Mouse (Mus musculus): Measurements from ENCODE around the gene Rpl36a-ps1. TPM values are rescaled to one million over a fixed set of nuclear protein-coding genes. Genes with fewer than 3 reads are reported as not detected.
"Not testable (repeated sequence)": the region's sequence is repeated elsewhere in the genome, so short reads cannot be mapped to it uniquely, and the experiment has no call there.

Rpl36a-ps1 gene
- total RNA-seq (2021): 1 to 10 TPM; 1.0 to 4.2 TPM
- long read RNA-seq: 0 reads

- no peak for DNase-seq (ENCODE audit: low spot score in 2 of 2)
Measured at GRCm38 (mm10) chr14:98994218-98994617, at the start of gene Rpl36a-ps1. TSS of gene Rpl36a-ps1 (minus strand) at chr14:98994318.

- DNase-seq (ENCODE audit: low spot score in 2 of 2): no peak
Measured at GRCm38 (mm10) chr14:99043499-99043898, 49.4 kb upstream of the Rpl36a-ps1 start.

- no peak for DNase-seq (ENCODE audit: low spot score in 2 of 2)
Measured at GRCm38 (mm10) chr14:99041416-99041815, 47.3 kb upstream of the Rpl36a-ps1 start.

- DNase-seq (ENCODE audit: low spot score in 2 of 2): not testable (repeated sequence)
Measured at GRCm38 (mm10) chr14:99039308-99039707, 45.2 kb upstream of the Rpl36a-ps1 start.

- no peak for DNase-seq (ENCODE audit: low spot score in 2 of 2)
Measured at GRCm38 (mm10) chr14:99037703-99038102, 43.6 kb upstream of the Rpl36a-ps1 start.

GRCm38 (mm10) chr14:99036039-99036438 is 41.9 kb upstream of the Rpl36a-ps1 start:
- DNase-seq (ENCODE audit: low spot score in 2 of 2): no peak

- DNase-seq (ENCODE audit: low spot score in 2 of 2): not testable (repeated sequence)
Measured at GRCm38 (mm10) chr14:99034851-99035250, 40.7 kb upstream of the Rpl36a-ps1 start.

- no peak for DNase-seq (ENCODE audit: low spot score in 2 of 2)
Measured at GRCm38 (mm10) chr14:99032596-99032995, 38.5 kb upstream of the Rpl36a-ps1 start.

- DNase-seq (ENCODE audit: low spot score in 2 of 2): no peak
Measured at GRCm38 (mm10) chr14:99031337-99031873, 37.3 kb upstream of the Rpl36a-ps1 start.

GRCm38 (mm10) chr14:99029987-99030386 is 35.9 kb upstream of the Rpl36a-ps1 start:
- DNase-seq (ENCODE audit: low spot score in 2 of 2): no peak

GRCm38 (mm10) chr14:99022346-99023086 is 28.4 kb upstream of the Rpl36a-ps1 start:
- no peak for DNase-seq (ENCODE audit: low spot score in 2 of 2)

- no peak for DNase-seq (ENCODE audit: low spot score in 2 of 2)
Measured at GRCm38 (mm10) chr14:99019136-99019808, 25.2 kb upstream of the Rpl36a-ps1 start.

GRCm38 (mm10) chr14:99018691-99019090 is 24.6 kb upstream of the Rpl36a-ps1 start:
- DNase-seq (ENCODE audit: low spot score in 2 of 2): no peak

GRCm38 (mm10) chr14:99010920-99011313 is 16.8 kb upstream of the Rpl36a-ps1 start:
- DNase-seq (ENCODE audit: low spot score in 2 of 2): no peak

GRCm38 (mm10) chr14:99010224-99010919 is 16.3 kb upstream of the Rpl36a-ps1 start:
- no peak for DNase-seq (ENCODE audit: low spot score in 2 of 2)

- no peak for DNase-seq (ENCODE audit: low spot score in 2 of 2)
Measured at GRCm38 (mm10) chr14:98992482-98992881, 1.6 kb downstream of the Rpl36a-ps1 start.

- no peak for DNase-seq (ENCODE audit: low spot score in 2 of 2)
Measured at GRCm38 (mm10) chr14:98990636-98991035, 3.5 kb downstream of the Rpl36a-ps1 start.

GRCm38 (mm10) chr14:98989818-98990217 is 4.3 kb downstream of the Rpl36a-ps1 start:
- DNase-seq (ENCODE audit: low spot score in 2 of 2): no peak

- no peak for DNase-seq (ENCODE audit: low spot score in 2 of 2)
Measured at GRCm38 (mm10) chr14:98971921-98972320, 22.2 kb downstream of the Rpl36a-ps1 start.

- no peak for DNase-seq (ENCODE audit: low spot score in 2 of 2)
Measured at GRCm38 (mm10) chr14:98958978-98959658, 35.0 kb downstream of the Rpl36a-ps1 start.

GRCm38 (mm10) chr14:98956788-98957187 is 37.3 kb downstream of the Rpl36a-ps1 start:
- DNase-seq (ENCODE audit: low spot score in 2 of 2): no peak
